In genomic region chr16:59535673-59536072, GRCm38 (mm10) we compare ENCODE assay signal across 19 mouse cellular contexts.
DNase-seq lines count a peak whose midpoint lies in the region; ATAC-seq and TF ChIP-seq lines count a peak whose summit lies in the region.
"Had no signal": no experiment of that assay in that cellular context is flagged by ENCODE, and none has a peak within 500 bp of the region (broad histone marks: within the 10 kb centered on the region; RNA-seq: fewer than 3 reads in every experiment).

No protein-coding gene starts in this region.

- peak; percentile 53 for DNase-seq in heart, adult 11 months
- DNase-seq in kidney, postnatal 0 days (ENCODE audit: low spot score) = no peak
- DNase-seq in kidney, postnatal 36 days = no peak
- DNase-seq in midbrain, postnatal 0 days (ENCODE audit: low spot score) = no peak
- DNase-seq: adrenal gland, postnatal 10 days; cerebellum, adult 18-20 months; cerebellum, postnatal 36 days; gastrocnemius, postnatal 14 days; heart, adult 18-20 months; kidney, adult 8-10 months; kidney, postnatal 14 days; lung, postnatal 10 days had no signal

- H3K4me3 ChIP-seq in heart, embryonic 11.5 days (ENCODE audit: low read depth, low read length) = no peak overlapping the region
- H3K4me3 ChIP-seq in kidney, postnatal 0 days (replicated peaks; ENCODE audit: low read depth, low read length) = no peak overlapping the region
- H3K4me3 ChIP-seq in midbrain, postnatal 0 days (ENCODE audit: low read depth, low read length) = no peak overlapping the region
- H3K4me3 ChIP-seq in midbrain, embryonic 13.5 days (replicated peaks) = no peak overlapping the region
- H3K4me3 ChIP-seq: midbrain, embryonic 12.5 days had no signal

- no peaks in the 10 kb centered on the region for H3K27me3 ChIP-seq in heart, embryonic 11.5 days (ENCODE audit: control insufficient read depth, insufficient read depth, low read length)
- no peaks in the 10 kb centered on the region for H3K27me3 ChIP-seq in kidney, postnatal 0 days (ENCODE audit: insufficient read depth, low read length)
- no peaks in the 10 kb centered on the region for H3K27me3 ChIP-seq in midbrain, postnatal 0 days (ENCODE audit: insufficient read depth, low read length)
- no peaks in the 10 kb centered on the region for H3K27me3 ChIP-seq in midbrain, embryonic 13.5 days
- H3K27me3 ChIP-seq: midbrain, embryonic 12.5 days had no signal

- peak; percentile 51 for TF ChIP-seq CTCF in kidney, postnatal 0 days (IDR thresholded peaks at IDR 0.05; ENCODE audit: low read depth)
- TF ChIP-seq CTCF in midbrain, postnatal 0 days (IDR thresholded peaks at IDR 0.05) = peak; percentile 47; the same call in 1 of the 2 replicates

- H3K9me3 ChIP-seq in heart, embryonic 11.5 days (replicated peaks; ENCODE audit: control insufficient read depth, low read length) = no peaks in the 10 kb centered on the region
- H3K9me3 ChIP-seq in kidney, postnatal 0 days (replicated peaks; ENCODE audit: low read length) = no peaks in the 10 kb centered on the region
- H3K9me3 ChIP-seq in midbrain, postnatal 0 days (ENCODE audit: low read length) = no peaks in the 10 kb centered on the region
- H3K9me3 ChIP-seq in midbrain, embryonic 13.5 days = no peaks in the 10 kb centered on the region
- H3K9me3 ChIP-seq: G1E; midbrain, embryonic 12.5 days had no signal

- no peak overlapping the region for H3K4me2 ChIP-seq in heart, embryonic 11.5 days
- no peak overlapping the region for H3K4me2 ChIP-seq in kidney, postnatal 0 days (ENCODE audit: low read length)
- no peak overlapping the region for H3K4me2 ChIP-seq in midbrain, postnatal 0 days (ENCODE audit: low read depth, low read length, poor library complexity, severe bottlenecking)
- no peak overlapping the region for H3K4me2 ChIP-seq in midbrain, embryonic 13.5 days (replicated peaks)
- H3K4me2 ChIP-seq: midbrain, embryonic 12.5 days had no signal

- no peak overlapping the region for H3K9ac ChIP-seq in heart, embryonic 11.5 days (ENCODE audit: low read depth, low read length)
- H3K9ac ChIP-seq in kidney, postnatal 0 days (ENCODE audit: low read depth, low read length) = no peak overlapping the region
- H3K9ac ChIP-seq in midbrain, postnatal 0 days (replicated peaks; ENCODE audit: low read length, poor library complexity, severe bottlenecking) = no peak overlapping the region
- no peak overlapping the region for H3K9ac ChIP-seq in midbrain, embryonic 13.5 days (replicated peaks)
- H3K9ac ChIP-seq: liver, embryonic 14.5 days; midbrain, embryonic 12.5 days had no signal

- no peak overlapping the region for H3K27ac ChIP-seq in heart, embryonic 11.5 days (ENCODE audit: low read depth, low read length)
- H3K27ac ChIP-seq in kidney, postnatal 0 days = no peak overlapping the region
- H3K27ac ChIP-seq in midbrain, postnatal 0 days (ENCODE audit: low read depth, low read length) = no peak overlapping the region
- H3K27ac ChIP-seq in midbrain, embryonic 13.5 days = no peak overlapping the region
- H3K27ac ChIP-seq: liver, embryonic 14.5 days; midbrain, embryonic 12.5 days had no signal

- H3K36me3 ChIP-seq in heart, embryonic 11.5 days (ENCODE audit: control insufficient read depth, insufficient read depth, low read length) = 0 out of 2 replicates have a peak, but pooled peaks cover 5% of the 10 kb centered on the region
- H3K36me3 ChIP-seq in kidney, postnatal 0 days (ENCODE audit: insufficient read depth, low read length) = peaks cover 8% of the 10 kb centered on the region
- no peaks in the 10 kb centered on the region for H3K36me3 ChIP-seq in midbrain, postnatal 0 days (ENCODE audit: insufficient read depth, low read length)
- no peaks in the 10 kb centered on the region for H3K36me3 ChIP-seq in midbrain, embryonic 13.5 days
- H3K36me3 ChIP-seq: G1E had no signal

- H3K4me1 ChIP-seq in heart, embryonic 11.5 days (ENCODE audit: control insufficient read depth, insufficient read depth, low read length) = peaks cover 4% of the 10 kb centered on the region; the same call in 1 of the 2 replicates
- H3K4me1 ChIP-seq in kidney, postnatal 0 days (replicated peaks; ENCODE audit: insufficient read depth, low read length) = no peaks in the 10 kb centered on the region
- H3K4me1 ChIP-seq in midbrain, postnatal 0 days (ENCODE audit: insufficient read depth, low read length) = no peaks in the 10 kb centered on the region
- no peaks in the 10 kb centered on the region for H3K4me1 ChIP-seq in midbrain, embryonic 13.5 days (replicated peaks)
- H3K4me1 ChIP-seq: midbrain, embryonic 12.5 days had no signal

- 57% methylated on average over 5 of the region's 5 CpGs for WGBS in heart, embryonic 11.5 days (ENCODE audit: insufficient replicate concordance)
- WGBS in kidney, postnatal 0 days = 68% methylated on average over 5 of the region's 5 CpGs
- 84% methylated on average over 5 of the region's 5 CpGs for WGBS in midbrain, postnatal 0 days
- 89% methylated on average over 5 of the region's 5 CpGs for WGBS in midbrain, embryonic 13.5 days

- no peak for ATAC-seq in heart, embryonic 11.5 days (replicated peaks; ENCODE audit: insufficient number of reproducible peaks, low FRiP score, low TSS enrichment)
- no peak for ATAC-seq in kidney, postnatal 0 days (replicated peaks; ENCODE audit: low FRiP score, low read depth)
- ATAC-seq in midbrain, postnatal 0 days (ENCODE audit: low FRiP score) = no peak
- ATAC-seq in midbrain, embryonic 13.5 days = no peak
- ATAC-seq in megakaryocyte, adult 5-6 weeks (ENCODE audit: poor library complexity, severe bottlenecking) = no peak
- ATAC-seq: forebrain, embryonic 14.5 days had no signal
